ENCODE assay signal across 10 mouse cellular contexts in genomic region chrX:169828136-169828535, GRCm38 (mm10). TPM values are rescaled to one million over a fixed set of nuclear protein-coding genes. Genes with fewer than 3 reads are reported as not detected.
A peak's percentile ranks its signal among the peaks of the same experiment; 100 is the strongest.
DNase-seq lines count a peak whose midpoint lies in the region; ATAC-seq lines count a peak whose summit lies in the region.
"Had no signal": no experiment of that assay in that cellular context is flagged by ENCODE, and none has a peak within 500 bp of the region (broad histone marks: within the 10 kb centered on the region; RNA-seq: fewer than 3 reads in every experiment).

No protein-coding gene starts in this region.

- H3K4me3 ChIP-seq in hindbrain, embryonic 12.5 days, result peak overlapping the region; percentile 20
- H3K4me3 ChIP-seq in midbrain, embryonic 10.5 days, result peak overlapping the region; percentile 49

- intact Hi-C loops in heart, postnatal 14 days (cut with DNase I), result no loop called here

- no peaks in the 10 kb centered on the region for H3K4me1 ChIP-seq in hindbrain, embryonic 12.5 days
- peaks cover 40% of the 10 kb centered on the region for H3K4me1 ChIP-seq in midbrain, embryonic 10.5 days

- ATAC-seq in hindbrain, embryonic 12.5 days (ENCODE audit: low FRiP score), result peak; percentile 52; the same call in 1 of the 2 replicates
- no peak for ATAC-seq in erythroblast, adult 5-6 weeks (replicated peaks; ENCODE audit: low FRiP score, poor library complexity, severe bottlenecking)

- peak; percentile 38 for DNase-seq in CD4-positive helper T cell, adult 2 months (ENCODE audit: low read depth, low spot score)
- DNase-seq in ZHBTc4 (ENCODE audit: low read depth, low spot score), result peak; percentile 29
- DNase-seq in midbrain, embryonic 10.5 days (ENCODE audit: low spot score), result no peak
- no peak for DNase-seq in right cerebral cortex, postnatal 25 days
- no peak for DNase-seq in left cerebral cortex, adult 9 months (ENCODE audit: low spot score in 2 of 2)
- DNase-seq in heart, postnatal 14 days, result no peak
- DNase-seq: heart, postnatal 10 days had no signal

- peak overlapping the region; percentile 74 for H3K27ac ChIP-seq in hindbrain, embryonic 12.5 days
- H3K27ac ChIP-seq in midbrain, embryonic 10.5 days (replicated peaks), result peak overlapping the region; percentile 88

- no peaks in the 10 kb centered on the region for H3K9me3 ChIP-seq in hindbrain, embryonic 12.5 days (replicated peaks)
- H3K9me3 ChIP-seq in midbrain, embryonic 10.5 days (replicated peaks), result no peaks in the 10 kb centered on the region

- 33% methylated on average over 5 of the region's 5 CpGs for WGBS in hindbrain, embryonic 12.5 days
- 22% methylated on average over 5 of the region's 5 CpGs for WGBS in midbrain, embryonic 10.5 days

- H3K9ac ChIP-seq in hindbrain, embryonic 12.5 days, result no peak overlapping the region

- no peaks in the 10 kb centered on the region for H3K36me3 ChIP-seq in hindbrain, embryonic 12.5 days
- no peaks in the 10 kb centered on the region for H3K36me3 ChIP-seq in midbrain, embryonic 10.5 days

- H3K27me3 ChIP-seq in hindbrain, embryonic 12.5 days, result peaks cover 6% of the 10 kb centered on the region
- peaks cover 73% of the 10 kb centered on the region for H3K27me3 ChIP-seq in midbrain, embryonic 10.5 days (ENCODE audit: low read depth, poor library complexity, severe bottlenecking)

- H3K4me2 ChIP-seq in hindbrain, embryonic 12.5 days (replicated peaks), result peak overlapping the region; percentile 44

RNA-seq across cellular contexts. Expression of gene 4933400A11Rik, which starts 48.7 kb away (rescaled TPM):
- 0.46 TPM in 1 of 2 replicates, not detected in the other for polyA plus RNA-seq in hindbrain, embryonic 12.5 days (2016; fragmentation: Nextera tagmentation; extraction: Ambion mirVana)
- 0.21 TPM in 1 of 2 replicates, not detected in the other for polyA plus RNA-seq in midbrain, embryonic 10.5 days (2016; fragmentation: Nextera tagmentation; extraction: Ambion mirVana)
- total RNA-seq in erythroblast, adult 5-6 weeks (2015; ENCODE audit: low replicate concordance), result not detected in 2 replicates
- not detected in 2 replicates for total RNA-seq in erythroblast, adult 5-6 weeks (2017; ENCODE audit: low replicate concordance)
- total RNA-seq in heart, postnatal 14 days (2021), result not detected
- total RNA-seq: heart, postnatal 10 days; left cerebral cortex, postnatal 4 days had no signal

Comparison
In these comparisons a context has a peak if more than half of its experiments do, and no peak if none do; other contexts are left out.
1. DNase-seq: peak in CD4-positive helper T cell, adult 2 months (single experiment) and ZHBTc4 (single experiment); none in midbrain, embryonic 10.5 days (single experiment), right cerebral cortex, postnatal 25 days (single experiment), left cerebral cortex, adult 9 months (0 of 2) and heart, postnatal 14 days (0 of 2).